Mouse (Mus musculus) MEL (cell line): ENCODE data around the gene Tsen54.

Source experiments
- CTCF ChIP-seq, 3 experiments: IDR thresholded peaks in 2 of 3; conservative IDR thresholded peaks in 1 of 3; 2 replicates each; pipeline ENCODE4 v1.5.1; 2011 to 2012; ENCODE audit warnings: low read length in 3 of 3, low read depth in 2 of 3, mild to moderate bottlenecking in 2 of 3, improper control_type of control experiment in 1 of 3, inconsistent platforms in 1 of 3, mixed read lengths in 1 of 3, moderate library complexity in 1 of 3; ENCODE audit not compliant: control insufficient read depth in 1 of 3, insufficient read depth in 1 of 3, poor library complexity in 1 of 3, severe bottlenecking in 1 of 3
- ELF1 ChIP-seq: IDR thresholded peaks from 2 replicates; pipeline ENCODE4 v1.6.1; 2014; ENCODE audit warnings: low read depth, mild to moderate bottlenecking, inconsistent platforms, low read length, improper control_type of control experiment, moderate library complexity
- HCFC1 ChIP-seq: IDR thresholded peaks from 2 replicates; pipeline ENCODE4 v1.6.1; 2012; ENCODE audit warnings: low read depth, mild to moderate bottlenecking, inconsistent platforms, low read length, improper control_type of control experiment, moderate library complexity
- NRF1 ChIP-seq: IDR thresholded peaks from 2 replicates; pipeline ENCODE4 v1.6.1; 2014; ENCODE audit warnings: low read depth, mild to moderate bottlenecking, inconsistent platforms, low read length, improper control_type of control experiment, moderate library complexity; ENCODE audit not compliant: poor library complexity, insufficient read depth, severe bottlenecking
- SMC3 ChIP-seq: IDR thresholded peaks from 2 replicates; pipeline ENCODE4 v1.6.1; 2011; ENCODE audit warnings: low read depth, low read length, improper control_type of control experiment
- USF1 ChIP-seq: IDR thresholded peaks from 2 replicates; pipeline ENCODE4 v1.6.1; 2014; ENCODE audit warnings: low read depth, mild to moderate bottlenecking, inconsistent platforms, low read length, improper control_type of control experiment, moderate library complexity
- ZC3H11A ChIP-seq: IDR thresholded peaks from 2 replicates; pipeline ENCODE4 v1.6.1; 2012; ENCODE audit warnings: low read depth, mild to moderate bottlenecking, inconsistent platforms, low read length, improper control_type of control experiment
- ZNF384 ChIP-seq: IDR thresholded peaks from 2 replicates; pipeline ENCODE4 v1.6.1; 2012; ENCODE audit warnings: low read depth, mild to moderate bottlenecking, inconsistent platforms, low read length, improper control_type of control experiment

DNA sequence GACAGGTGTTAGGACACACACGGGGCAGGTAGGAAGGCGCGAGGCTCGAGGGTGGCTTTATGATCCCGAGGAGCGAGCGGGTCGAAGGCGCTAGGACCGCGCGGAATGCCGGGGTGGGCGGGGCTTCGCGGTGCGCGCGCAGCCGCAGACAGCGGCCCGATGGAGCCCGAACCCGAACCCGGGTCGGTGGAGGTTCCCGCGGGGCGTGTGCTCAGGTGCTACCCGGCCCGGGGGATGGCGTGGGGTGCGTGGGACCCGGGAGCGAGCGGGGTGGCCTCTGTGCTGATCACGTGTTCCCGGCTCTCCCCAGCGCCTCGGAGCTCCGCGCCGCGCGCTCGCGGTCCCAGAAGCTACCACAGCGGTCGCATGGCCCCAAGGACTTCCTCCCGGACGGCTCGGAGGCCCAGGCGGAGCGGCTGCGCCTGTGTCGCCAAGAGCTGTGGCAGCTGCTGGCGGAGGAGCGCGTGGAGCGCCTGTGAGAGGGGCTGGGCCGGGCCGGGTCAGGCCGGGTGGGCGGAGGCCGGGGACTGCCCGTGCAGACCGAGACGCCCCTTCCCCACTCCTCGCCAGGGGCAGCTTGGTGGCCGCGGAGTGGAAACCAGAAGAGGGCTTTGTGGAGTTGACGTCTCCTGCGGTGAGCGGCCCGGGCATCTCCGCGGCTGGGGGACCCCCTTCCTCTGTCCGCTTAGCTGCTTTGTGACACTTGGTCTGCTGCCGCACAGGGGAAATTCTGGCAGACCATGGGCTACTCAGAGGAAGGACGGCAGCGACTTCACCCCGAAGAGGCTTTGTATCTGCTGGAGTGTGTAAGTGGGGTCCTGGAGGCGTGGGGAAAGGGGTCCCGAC lies at the start of gene Tsen54:
- peak; percentile 84 for TF ChIP-seq NRF1
- peak; percentile 87 for TF ChIP-seq USF1
- TF ChIP-seq ZNF384: no peak
- TF ChIP-seq CTCF (IDR thresholded peaks at IDR 0.05 in 2 of 3, conservative IDR thresholded peaks at IDR 0.05 in 1 of 3; ENCODE audit: control insufficient read depth in 1 of 3, insufficient read depth in 1 of 3, low read depth in 2 of 3, low read length in 3 of 3, poor library complexity in 1 of 3, severe bottlenecking in 1 of 3): no peak; a peak in 1 of 6 replicates
- peak; percentile 83 for TF ChIP-seq HCFC1
- 0 out of 2 replicates have a peak, but pooled peaks have one; percentile 24 for TF ChIP-seq ELF1
- TF ChIP-seq SMC3: no peak
- TF ChIP-seq ZC3H11A: no peak
